Comparison of ENCODE assay signal across 8 mouse cellular contexts in genomic region chr1:77515651-77515981, GRCm38 (mm10). TPM values are rescaled to one million over a fixed set of nuclear protein-coding genes. Genes with fewer than 3 reads are reported as not detected.
DNase-seq lines count a peak whose midpoint lies in the region; ATAC-seq and TF ChIP-seq lines count a peak whose summit lies in the region.

No protein-coding gene starts in this region.

- no peak overlapping the region for H3K9ac ChIP-seq in liver, adult 2 months (ENCODE audit: low read depth, low read length)
- H3K9ac ChIP-seq in liver, embryonic 14.5 days (replicated peaks), result no peak overlapping the region

- peak overlapping the region; percentile 49; the same call in 1 of the 2 replicates for H3K4me3 ChIP-seq in liver, adult 2 months (ENCODE audit: insufficient read depth, low read depth, low read length)
- peak overlapping the region; percentile 80 for H3K4me3 ChIP-seq in embryonic facial prominence, embryonic 10.5 days
- peak overlapping the region; percentile 44 to 51 for H3K4me3 ChIP-seq in liver, embryonic 14.5 days (ENCODE audit: insufficient read depth in 1 of 2, low read depth in 2 of 2, low read length in 2 of 2)
- H3K4me3 ChIP-seq in olfactory bulb, adult 2 months (ENCODE audit: insufficient read depth, low read depth, low read length), result peak overlapping the region; percentile 56

- H3K9me3 ChIP-seq in embryonic facial prominence, embryonic 10.5 days, result no peaks in the 10 kb centered on the region
- H3K9me3 ChIP-seq in liver, embryonic 14.5 days (ENCODE audit: control insufficient read depth, low read length), result no peaks in the 10 kb centered on the region

- H3K27ac ChIP-seq in liver, adult 2 months (replicated peaks; ENCODE audit: insufficient read depth, low read depth, low read length), result no peak overlapping the region
- peak overlapping the region; percentile 90 for H3K27ac ChIP-seq in embryonic facial prominence, embryonic 10.5 days (replicated peaks)
- no peak overlapping the region for H3K27ac ChIP-seq in liver, embryonic 14.5 days
- H3K27ac ChIP-seq in olfactory bulb, adult 2 months (ENCODE audit: insufficient read depth, low read depth, low read length), result no peak overlapping the region

- no peak for TF ChIP-seq EP300 in liver, embryonic 14.5 days (IDR thresholded peaks at IDR 0.05; ENCODE audit: low read depth)

- TF ChIP-seq CTCF in liver, adult 2 months (IDR thresholded peaks at IDR 0.05; ENCODE audit: low read depth, low read length), result no peak
- TF ChIP-seq CTCF in liver, embryonic 14.5 days (IDR thresholded peaks at IDR 0.05; ENCODE audit: low read depth), result no peak
- TF ChIP-seq CTCF in olfactory bulb, adult 2 months (IDR thresholded peaks at IDR 0.05; ENCODE audit: insufficient read depth, low read depth, low read length), result no peak

- DNase-seq in liver, adult 2 months (ENCODE audit: extremely low read depth, low read depth, low spot score), result no peak
- DNase-seq in liver, result no peak
- DNase-seq in embryonic facial prominence, embryonic 10.5 days (ENCODE audit: low spot score), result no peak
- DNase-seq in heart, postnatal 4 days, result peak; percentile 39
- DNase-seq in liver, embryonic 14.5 days (ENCODE audit: low read depth in 3 of 3, low spot score in 3 of 3), result no peak
- DNase-seq in B cell, adult 2 months, result no peak
- DNase-seq in spleen, adult 18-20 months, result no peak

- H3K4me1 ChIP-seq in liver, adult 2 months (ENCODE audit: control insufficient read depth, insufficient read depth, low read length), result peaks cover 3% of the 10 kb centered on the region; the same call in 1 of the 2 replicates
- peaks cover 46% of the 10 kb centered on the region for H3K4me1 ChIP-seq in embryonic facial prominence, embryonic 10.5 days
- no peaks in the 10 kb centered on the region for H3K4me1 ChIP-seq in liver, embryonic 14.5 days (replicated peaks; ENCODE audit: control insufficient read depth in 2 of 2, insufficient read depth in 2 of 2, low read length in 1 of 2)
- H3K4me1 ChIP-seq in olfactory bulb, adult 2 months (ENCODE audit: control insufficient read depth, insufficient read depth, low read length), result peaks cover 5% of the 10 kb centered on the region; the same call in 1 of the 2 replicates

- H3K79me2 ChIP-seq in liver, adult 2 months (ENCODE audit: control insufficient read depth, insufficient read depth, low read length), result no peaks in the 10 kb centered on the region

- TF ChIP-seq POLR2A in liver, adult 2 months (IDR thresholded peaks at IDR 0.05; ENCODE audit: extremely low read depth, insufficient read depth, low read length), result no peak
- no peak for TF ChIP-seq POLR2A in olfactory bulb, adult 2 months (IDR thresholded peaks at IDR 0.05; ENCODE audit: insufficient read depth, low read depth, low read length)

- H3K27me3 ChIP-seq in liver, adult 2 months (ENCODE audit: control insufficient read depth, insufficient read depth, low read length), result peaks cover 5% of the 10 kb centered on the region; the same call in 1 of the 2 replicates
- H3K27me3 ChIP-seq in embryonic facial prominence, embryonic 10.5 days (replicated peaks; ENCODE audit: low read depth, poor library complexity, severe bottlenecking), result peaks cover 37% of the 10 kb centered on the region
- H3K27me3 ChIP-seq in liver, embryonic 14.5 days (ENCODE audit: control insufficient read depth, insufficient read depth, low read length), result peaks cover 44% of the 10 kb centered on the region

- peak overlapping the region; percentile 71 for H3K4me2 ChIP-seq in liver, embryonic 14.5 days (ENCODE audit: low read depth)

- no peaks in the 10 kb centered on the region for H3K36me3 ChIP-seq in liver, adult 2 months (ENCODE audit: control insufficient read depth, insufficient read depth, low read length)
- H3K36me3 ChIP-seq in embryonic facial prominence, embryonic 10.5 days (replicated peaks), result peaks cover 5% of the 10 kb centered on the region
- no peaks in the 10 kb centered on the region for H3K36me3 ChIP-seq in liver, embryonic 14.5 days (replicated peaks; ENCODE audit: control insufficient read depth, insufficient read depth, low read depth)

- under 1% methylated on average over 12 of the region's 12 CpGs for WGBS in liver, adult 2 months
- WGBS in embryonic facial prominence, embryonic 10.5 days, result under 1% methylated on average over 12 of the region's 12 CpGs
- under 1% methylated on average over 12 of the region's 12 CpGs for WGBS in liver, embryonic 14.5 days (ENCODE audit: insufficient replicate concordance)
- 1% methylated on average over 12 of the region's 12 CpGs for WGBS in olfactory bulb, adult 2 months

- ATAC-seq in liver, embryonic 14.5 days (ENCODE audit: insufficient read depth), result no peak

RNA-seq across cellular contexts. Expression of gene Epha4, which starts 0.7 kb away (rescaled TPM):
- total RNA-seq in liver, adult 2 months (2014; rRNA removed), result 0.18 and 1.6 TPM in 2 replicates
- 0.10 and 0.19 TPM in 2 replicates for polyA plus RNA-seq in liver, adult 2 months (2012; rRNA removed)
- polyA plus RNA-seq in embryonic facial prominence, embryonic 10.5 days (2016; fragmentation: Nextera tagmentation; extraction: Ambion mirVana), result 26.2 and 29.1 TPM in 2 replicates
- total RNA-seq in heart, postnatal 4 days (2021), result 10 to 100 TPM; 22.4 to 25.4 TPM
- polyA plus RNA-seq in liver, embryonic 14.5 days (2012; rRNA removed), result 0.16 and 0.22 TPM in 2 replicates
- 0.19 and 0.50 TPM in 2 replicates for polyA plus RNA-seq in liver, embryonic 14.5 days (2014; fragmentation: Nextera tagmentation; extraction: Ambion mirVana)
- polyA plus RNA-seq in olfactory bulb, adult 2 months (2012; ENCODE audit: insufficient read depth, insufficient read length, low replicate concordance, missing spikeins), result not detected in 2 replicates

Comparison
In these comparisons a context has a peak if more than half of its experiments do, and no peak if none do; other contexts are left out.
1. RNA of gene Epha4, which starts 0.7 kb away (polyA plus RNA-seq): not detected in olfactory bulb, adult 2 months and 26.2 to 29.1 TPM in embryonic facial prominence, embryonic 10.5 days; 0.16 to 0.50 TPM in liver, embryonic 14.5 days and 0.10 to 0.19 TPM in liver, adult 2 months; every median in the first group is over 10 times any median in the second.
2. Peak in every context shown above with its lines, with median percentiles within 50 percentile points of each other: H3K4me3 ChIP-seq.